Mouse (Mus musculus) layer of hippocampus, adult 9-10 months (tissue): ENCODE measurements around the gene Mus81.
"Not testable (repeated sequence)": the region's sequence is repeated elsewhere in the genome, so short reads cannot be mapped to it uniquely, and the experiment has no call there.

ENCODE experiments used
- DNase-seq: peaks from one replicate; pipeline ENCODE4 v3.0.0; 2022; ENCODE audit warnings: low spot score

Gene Mus81

GRCm38 (mm10) chr19:5487768-5488550, at the start of gene Mus81:
TSS of gene Mus81 (minus strand) at chr19:5488402.
- peak; percentile 91 for DNase-seq

DNA sequence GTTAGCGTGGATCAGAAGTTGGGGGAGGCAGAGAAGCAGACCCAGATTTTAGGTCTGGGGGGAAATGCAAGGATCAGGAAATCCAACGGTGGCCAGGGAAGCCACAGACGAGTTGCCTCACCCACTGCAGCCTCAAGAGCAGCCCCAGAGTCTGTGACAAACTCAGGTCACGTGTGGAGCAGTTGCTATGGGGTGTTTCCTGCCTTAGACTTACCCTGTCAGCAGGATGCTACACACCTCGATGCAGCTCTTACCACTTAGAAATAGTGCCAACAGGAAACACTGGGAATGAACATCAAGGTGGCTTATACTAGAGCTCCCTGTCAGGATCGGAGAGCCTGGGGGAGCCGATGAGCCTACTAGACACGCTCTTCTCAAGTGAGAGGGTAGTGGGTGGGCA, 44.3 kb upstream of the Mus81 start:
- DNase-seq: no peak

DNA sequence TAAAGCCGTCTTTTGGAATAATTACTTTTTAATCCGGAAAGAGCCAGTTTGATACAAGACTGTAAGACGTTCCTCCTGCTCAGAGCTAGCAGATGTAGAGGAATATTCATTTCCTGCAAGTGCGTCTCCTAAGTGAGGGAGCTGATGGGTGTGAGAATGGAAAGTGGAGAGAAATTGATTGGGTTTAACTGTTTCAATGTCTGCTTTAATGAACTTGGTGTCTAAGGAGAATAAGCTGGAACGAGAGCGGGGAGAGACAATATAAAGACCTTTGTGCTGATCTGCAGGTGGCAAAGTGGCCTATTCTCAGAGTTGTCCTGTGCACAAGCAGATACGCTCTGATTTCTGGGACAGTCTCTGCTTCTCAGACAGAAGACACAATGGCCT, 41.9 kb upstream of the Mus81 start:
- no peak for DNase-seq

- DNase-seq: peak; percentile 85
Measured at GRCm38 (mm10) chr19:5529325-5530137, 41.3 kb upstream of the Mus81 start.

GRCm38 (mm10) chr19:5525204-5525603, 37.0 kb upstream of the Mus81 start:
- DNase-seq: no peak

DNA sequence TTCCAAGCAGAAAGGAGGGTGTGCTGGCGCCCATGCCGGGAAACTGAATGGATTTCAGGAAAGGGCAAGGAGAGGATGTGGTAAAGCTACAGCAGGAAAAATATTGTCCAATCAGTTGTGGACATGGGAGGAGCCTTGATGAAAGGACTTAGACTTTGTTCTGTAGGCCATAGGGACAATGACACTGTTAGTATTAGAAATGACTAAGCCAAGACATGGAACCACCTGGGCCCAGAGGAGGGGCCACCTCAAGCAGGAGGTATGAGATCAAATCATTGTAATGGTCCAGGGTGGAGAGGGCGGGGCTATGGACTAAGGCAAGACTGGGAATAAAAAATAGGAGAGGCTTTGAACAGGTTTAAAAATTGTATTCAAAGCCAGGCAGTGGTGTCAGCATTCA, 30.5 kb upstream of the Mus81 start:
- DNase-seq: no peak

DNA sequence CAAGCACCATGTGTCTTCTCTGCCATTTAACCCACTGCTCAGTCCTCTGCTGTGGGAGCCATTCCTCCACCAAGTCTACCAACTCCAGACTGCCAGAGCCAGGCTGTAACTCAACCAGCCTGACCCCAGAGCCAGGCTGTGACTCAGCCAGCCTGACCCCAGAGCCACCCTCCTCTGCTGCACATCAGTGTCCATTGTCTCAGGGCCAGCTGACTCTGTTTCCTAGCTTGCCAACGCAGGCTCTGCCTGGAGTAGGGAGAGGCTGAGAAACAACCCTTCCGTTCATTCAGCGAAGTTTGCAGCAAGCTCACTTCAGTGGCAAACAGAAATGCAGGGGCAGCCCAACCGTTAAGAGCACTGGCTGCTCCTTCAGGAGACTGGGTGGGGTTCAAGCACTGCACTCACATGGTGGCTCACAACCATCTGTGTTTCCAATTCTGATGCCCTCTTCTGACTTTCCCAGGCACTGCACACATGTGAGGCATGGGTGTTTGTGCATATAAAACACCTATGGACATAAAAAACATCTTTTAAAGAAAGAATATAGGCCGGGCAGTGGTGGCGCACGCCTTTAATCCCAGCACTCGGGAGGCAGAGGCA, 28.8 kb upstream of the Mus81 start:
- DNase-seq: no peak

DNA sequence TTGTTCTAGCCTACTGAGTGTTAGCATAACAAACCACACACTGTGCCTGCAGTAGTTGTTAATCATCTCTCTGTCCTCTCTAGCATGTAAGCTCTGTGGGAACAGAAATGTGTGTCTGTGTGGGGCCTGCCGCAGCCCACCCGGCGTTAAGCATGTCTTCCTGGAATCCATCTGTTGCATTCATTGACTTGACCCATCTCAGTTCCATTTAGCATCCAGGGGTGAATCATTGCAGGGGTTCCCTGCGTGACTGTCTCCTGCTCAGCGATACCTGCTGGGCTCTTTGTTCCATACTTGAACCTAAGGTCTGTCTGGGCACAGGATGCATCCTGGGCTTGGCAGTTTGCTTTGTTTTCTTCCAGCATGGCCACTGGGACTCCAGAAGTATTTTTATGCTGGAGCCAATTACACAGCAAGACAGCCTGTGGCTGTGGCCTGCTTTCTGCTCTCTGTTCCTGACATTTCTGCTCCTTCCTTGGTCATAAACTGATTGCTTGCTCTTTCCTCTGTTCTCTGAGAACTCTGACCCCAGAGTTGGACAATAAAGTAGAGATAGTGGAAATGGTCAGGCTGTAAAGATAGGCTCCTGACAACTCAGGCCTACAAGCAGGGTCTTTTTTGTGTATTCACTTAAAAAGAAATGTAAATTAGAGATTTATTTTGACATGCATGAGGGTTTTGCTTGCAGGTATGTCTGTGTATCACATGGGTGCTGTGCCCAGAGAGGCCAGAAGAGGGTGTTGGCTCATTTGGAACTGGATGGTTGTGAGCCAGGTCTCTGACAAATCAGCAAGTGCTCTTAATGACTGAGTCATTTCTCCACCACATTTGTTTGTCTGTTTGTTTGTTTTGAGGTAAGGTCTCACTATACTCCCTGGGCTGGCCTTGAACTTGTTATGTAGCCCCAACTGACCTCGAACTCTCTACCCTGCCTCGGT, 27.9 kb upstream of the Mus81 start:
- DNase-seq: no peak

DNA sequence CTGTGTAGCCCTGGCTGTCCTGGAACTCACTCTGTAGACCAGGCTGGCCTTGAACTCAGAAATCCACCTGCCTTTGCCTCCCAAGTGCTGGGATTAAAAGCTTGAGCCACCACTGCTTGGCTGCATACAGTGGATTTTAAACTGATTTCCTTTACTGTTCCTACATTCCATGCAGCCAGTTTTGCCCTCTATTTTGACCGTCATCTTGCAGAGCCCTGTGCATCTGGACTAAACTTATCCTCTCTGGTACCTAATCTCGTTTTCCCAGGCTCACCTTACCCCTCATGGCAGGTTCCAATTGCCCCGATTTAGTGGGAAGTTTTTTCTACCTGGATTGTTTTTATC, 24.8 kb upstream of the Mus81 start:
- no peak for DNase-seq

GRCm38 (mm10) chr19:5512091-5513004, 24.1 kb upstream of the Mus81 start:
- DNase-seq: no peak

DNA sequence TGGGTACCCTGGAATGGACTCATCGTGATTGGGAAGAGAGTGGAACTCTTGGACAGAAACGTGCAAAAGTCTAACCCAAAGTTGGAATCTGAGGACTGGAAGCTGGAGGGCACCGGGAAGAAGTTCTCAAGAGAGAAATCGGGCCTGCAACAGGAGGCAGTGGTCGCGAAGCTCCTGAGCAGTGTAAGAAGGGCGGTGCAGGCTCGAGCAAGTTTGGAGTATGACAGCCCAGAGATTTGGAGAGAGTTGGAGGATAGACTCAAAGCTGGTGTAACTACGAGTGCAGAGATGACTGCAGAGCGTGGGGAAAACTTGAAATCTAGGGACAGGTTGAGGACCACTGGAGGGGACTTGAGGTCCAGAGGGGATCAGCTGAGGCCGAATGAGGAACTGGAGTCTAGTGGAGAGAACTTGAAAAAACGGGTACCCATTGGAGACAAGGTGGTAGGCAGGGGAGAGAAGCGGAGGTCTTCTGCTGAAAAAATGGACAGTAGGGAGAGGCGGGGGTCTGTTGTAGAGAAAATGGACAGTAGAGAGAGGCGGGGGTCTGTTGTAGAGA, 23.0 kb upstream of the Mus81 start:
- no peak for DNase-seq

- peak; percentile 99 for DNase-seq
Measured at GRCm38 (mm10) chr19:5510031-5511026, 22.1 kb upstream of the Mus81 start, which contains the start of gene Snx32. TSS of gene Snx32 (minus strand) at chr19:5510538.

- DNase-seq: no peak
Measured at GRCm38 (mm10) chr19:5503687-5504086, 15.5 kb upstream of the Mus81 start, which contains the start of gene 1700020D05Rik. TSS of gene 1700020D05Rik (minus strand) at chr19:5503787.

DNA sequence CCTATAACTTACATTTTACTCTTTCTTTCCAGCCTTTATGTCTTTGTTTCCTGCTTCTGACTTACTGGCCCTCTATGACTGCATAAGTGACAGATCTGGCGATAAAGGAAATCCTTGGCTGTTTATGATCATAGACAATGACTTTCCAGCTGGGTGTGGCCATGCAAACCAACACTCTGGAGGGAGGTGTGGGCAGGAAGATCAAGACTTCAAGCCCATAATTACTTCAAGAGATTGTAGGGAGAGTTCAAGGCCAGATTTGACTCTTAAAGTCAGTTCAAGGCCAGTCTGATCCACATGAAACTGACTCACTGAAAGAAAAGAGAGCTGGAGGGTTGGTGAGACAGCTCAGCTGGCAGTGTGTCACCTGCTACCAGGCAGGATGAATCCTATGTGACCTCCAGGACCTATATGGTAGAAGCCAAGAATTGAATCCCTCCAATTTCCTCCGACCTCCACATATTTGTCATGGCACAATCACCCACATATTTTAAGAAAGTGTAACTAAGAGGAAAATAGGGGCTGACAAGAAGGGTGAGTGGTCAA, 12.2 kb upstream of the Mus81 start:
- DNase-seq: no peak

GRCm38 (mm10) chr19:5496052-5496370, 7.8 kb upstream of the Mus81 start:
- DNase-seq: no peak

DNA sequence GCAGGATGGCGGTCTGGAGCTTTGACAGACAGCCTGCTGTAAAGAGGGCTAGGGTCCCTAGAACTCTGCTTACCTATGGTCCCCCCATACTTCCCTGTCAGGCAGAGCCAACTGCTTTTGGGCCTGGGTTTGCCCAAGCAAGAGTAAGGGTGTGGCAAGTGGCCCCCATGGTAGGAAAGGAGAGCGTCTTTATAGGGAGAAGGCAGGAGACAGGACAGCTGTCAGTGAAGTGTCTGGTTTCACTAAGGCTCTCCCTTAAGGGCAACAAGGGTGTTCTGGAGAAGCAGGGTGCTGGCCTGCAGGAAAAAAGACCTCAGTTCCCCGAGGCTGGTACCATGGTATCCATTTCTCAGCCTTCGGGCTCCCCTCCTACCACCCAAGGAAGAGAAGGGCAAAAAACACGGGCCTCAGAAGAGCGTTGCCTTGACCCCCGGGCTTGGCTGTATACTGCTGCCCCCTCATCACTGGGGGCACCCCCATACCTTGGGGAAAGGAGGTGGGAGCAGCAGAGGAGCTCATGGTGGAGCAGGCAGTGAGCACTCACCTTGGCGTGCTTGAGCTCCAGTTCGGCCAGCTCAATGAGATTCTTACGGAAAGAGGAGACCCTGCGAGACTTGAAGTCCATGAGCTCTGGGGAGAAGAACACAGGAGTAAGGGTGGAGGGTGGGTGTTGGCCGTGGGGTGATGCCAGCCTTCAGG, 7.3 kb upstream of the Mus81 start:
- DNase-seq: no peak

DNA sequence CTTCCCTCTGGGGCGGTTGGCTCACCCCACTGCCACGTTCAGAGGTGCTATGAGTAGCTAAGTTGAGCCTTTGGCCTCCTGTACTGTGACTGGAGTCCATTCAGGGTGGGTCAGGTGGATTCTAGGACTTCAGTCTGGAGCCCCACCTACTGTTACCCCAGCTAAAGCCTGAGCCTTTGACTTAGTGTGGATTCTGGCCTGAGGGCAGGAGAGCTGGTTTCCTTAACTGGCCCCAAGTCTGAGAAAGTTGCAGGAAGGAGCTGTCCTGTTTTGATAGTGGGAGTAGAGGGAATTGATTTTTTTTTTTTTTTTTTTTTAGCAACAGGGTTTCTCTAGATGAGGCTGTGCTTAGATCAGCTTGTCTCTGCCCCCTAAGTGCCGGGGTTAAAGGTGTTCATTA, 6.1 kb upstream of the Mus81 start:
- no peak for DNase-seq

DNA sequence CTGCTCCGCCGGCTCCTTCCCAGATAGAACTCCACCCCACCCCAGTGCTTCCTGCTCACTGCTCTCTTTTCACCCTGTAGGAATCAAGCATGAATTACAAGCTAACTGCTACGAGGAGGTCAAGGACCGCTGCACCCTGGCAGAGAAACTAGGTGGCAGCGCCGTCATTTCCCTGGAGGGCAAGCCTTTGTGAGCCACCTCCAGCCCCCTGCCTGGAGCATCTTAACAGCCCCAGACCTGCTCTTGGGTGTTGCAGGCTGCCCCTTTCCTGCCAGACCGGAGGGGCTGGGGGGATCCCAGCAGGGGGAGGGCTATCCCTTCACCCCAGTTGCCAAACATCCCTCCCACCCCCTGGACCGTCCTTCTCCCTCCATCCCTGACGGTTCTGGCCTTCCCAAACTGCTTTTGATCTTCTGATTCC, 5.1 kb upstream of the Mus81 start:
- not testable (repeated sequence) for DNase-seq
